Mouse (Mus musculus) lung, postnatal 0 days (tissue): ENCODE results near the gene AY358078.

Experiments used
- CTCF ChIP-seq: IDR thresholded peaks from 2 replicates; pipeline ENCODE4 v1.5.1; 2016; ENCODE audit warnings: antibody characterized with exemption, mild to moderate bottlenecking
- EP300 ChIP-seq: IDR thresholded peaks from 2 replicates; pipeline ENCODE4 v1.6.1; 2016; ENCODE audit warnings: antibody characterized with exemption, mild to moderate bottlenecking, control low read depth

GRCm38 (mm10) chr14:51842781-51843180, 42.9 kb downstream of the AY358078 start:
- TF ChIP-seq CTCF = no peak
- no peak for TF ChIP-seq EP300
